Mouse (Mus musculus) heart, adult 2 months (tissue): Measurements from ENCODE around the gene Nln. TPM values are rescaled to one million over a fixed set of nuclear protein-coding genes. Genes with fewer than 3 reads are reported as not detected.

Experiments
- DNase-seq, 2 experiments: peaks; one replicate each; pipeline ENCODE4 v3.0.0; 2021
- H3K27ac ChIP-seq: fragments of 200-600 bp; 2 replicates; pipeline ENCODE4 v1.8.1; 2022
- H3K27me3 ChIP-seq: fragments of 200-500 bp; 2 replicates; pipeline ENCODE4 v1.6.1; 2012; ENCODE audit warnings: mild to moderate bottlenecking, low read length, inconsistent platforms, mixed read lengths; ENCODE audit not compliant: control insufficient read depth, insufficient read depth
- H3K36me3 ChIP-seq: fragments of 200-500 bp; 2 replicates; pipeline ENCODE4 v1.6.1; 2012; ENCODE audit warnings: low read length, inconsistent platforms; ENCODE audit not compliant: control insufficient read depth, insufficient read depth
- H3K4me1 ChIP-seq: fragments of 200-500 bp; 2 replicates; pipeline ENCODE4 v1.6.1; 2011; ENCODE audit warnings: low read length; ENCODE audit not compliant: control insufficient read depth, insufficient read depth
- H3K4me3 ChIP-seq: fragments of 200-600 bp; 2 replicates; pipeline ENCODE4 v1.8.1; 2022
- H3K79me2 ChIP-seq: fragments of 200-500 bp; replicated peaks from 2 replicates; pipeline ENCODE4 v1.6.1; 2012; ENCODE audit warnings: mild to moderate bottlenecking, inconsistent platforms, low read length, moderate library complexity, mixed read lengths; ENCODE audit not compliant: control insufficient read depth, insufficient read depth
- H3K9ac ChIP-seq: fragments of 200-500 bp; 2 replicates; pipeline ENCODE4 v1.6.1; 2012; ENCODE audit warnings: low read depth, mild to moderate bottlenecking, control low read depth, inconsistent platforms, low read length, mixed read lengths
- CTCF ChIP-seq: fragments of 200-600 bp; IDR thresholded peaks from 2 replicates; pipeline ENCODE4 v1.8.1; 2022; ENCODE audit warnings: antibody characterized with exemption, mild to moderate bottlenecking, moderate library complexity
- EP300 ChIP-seq: fragments of 200-500 bp; IDR thresholded peaks from 2 replicates; pipeline ENCODE4 v1.6.1; 2011; ENCODE audit warnings: low read depth, low read length, control low read depth; ENCODE audit not compliant: insufficient read depth
- POLR2A ChIP-seq: fragments of 200-500 bp; IDR thresholded peaks from 2 replicates; pipeline ENCODE4 v1.6.1; 2011; ENCODE audit warnings: mild to moderate bottlenecking, low read depth, low read length, control low read depth; ENCODE audit not compliant: insufficient read depth
- WGBS: fragments of 180-500 bp; shearing (Covaris S2); methylation state at CpG from one replicate; pipeline ENCODE4 v1.1.7; 2018; 5-methylcytosine and 5-hydroxymethylcytosine counted together
- intact Hi-C: fragments of 180-260 bp; cut with DNase I; formaldehyde crosslinking; loops from one replicate; pipeline ENCODE4 v1.15.1; 2025
- polyA plus RNA-seq: library from polyadenylated mRNA; depleted of rRNA; stranded (reverse); fragments of >200 nt; gene quantifications from 2 replicates; pipeline ENCODE4 v1.2.3, GENCODE M21; 2012
- total RNA-seq, 2 experiments: library from RNA; stranded (reverse); gene quantifications; 2 replicates each; pipeline ENCODE4 v1.2.3; 2021

Gene Nln
- total and polyA plus RNA-seq, 3 experiments, result 4.5 to 11.0 (median 8.8) TPM

DNA sequence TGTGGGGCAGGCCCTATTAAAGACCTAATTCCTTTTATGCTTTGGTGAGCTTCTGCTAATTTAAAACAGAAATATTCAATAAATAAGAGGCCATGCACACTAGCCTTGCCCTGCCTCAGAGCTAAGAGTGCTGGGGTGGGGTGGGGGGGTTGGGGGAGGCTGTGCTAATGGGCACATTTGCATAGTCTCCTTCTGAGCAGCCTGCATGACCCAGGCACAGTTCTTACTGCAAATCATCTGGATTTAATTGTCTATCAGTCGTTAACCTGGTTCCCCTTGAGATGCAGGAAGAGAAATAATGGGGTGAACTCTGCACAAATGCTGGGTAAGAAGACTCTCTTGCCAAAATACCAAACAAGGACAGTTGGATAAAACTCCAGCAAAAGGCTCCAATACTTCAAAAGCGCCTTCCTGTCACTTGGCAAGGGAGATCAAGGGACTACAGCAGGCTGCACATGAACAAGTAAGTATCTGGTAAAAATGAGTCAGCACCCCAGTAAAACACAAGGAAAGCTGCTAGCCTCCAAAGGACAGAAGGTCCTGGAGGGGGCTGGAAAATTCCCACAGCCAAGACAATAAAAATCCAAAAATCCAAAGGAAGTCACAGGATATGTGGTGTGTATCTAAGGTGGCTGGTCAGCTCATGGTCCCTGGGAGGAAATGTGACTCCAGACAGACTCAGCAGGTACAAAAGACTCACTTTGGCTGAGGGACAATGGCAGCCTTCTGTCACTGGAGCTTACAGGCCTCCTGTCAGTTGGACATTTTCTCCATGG is 47.3 kb downstream of the Nln start:
- no peak for DNase-seq
- Histone ChIP-seq H3K79me2 (no peaks in the 10 kb centered on the region), H3K27me3 (no peaks in the 10 kb centered on the region), H3K4me1 (no peaks in the 10 kb centered on the region), H3K4me3 (no peak overlapping the region), H3K9ac (no peak overlapping the region), H3K36me3 (no peaks in the 10 kb centered on the region; the same call in 1 of the 2 replicates), H3K27ac (no peak overlapping the region)
- WGBS, result 50% methylated on average over 2 of the region's 2 CpGs
- no peak for TF ChIP-seq EP300
- no peak for TF ChIP-seq CTCF
- TF ChIP-seq POLR2A, result no peak
- intact Hi-C loops, result no loop called here

GRCm38 (mm10) chr13:104060231-104060630 is 49.2 kb downstream of the Nln start:
- intact Hi-C loops, result no loop called here
- no peaks in the 10 kb centered on the region; the same call in 1 of the 2 replicates for H3K36me3 ChIP-seq
- no peak overlapping the region for H3K27ac ChIP-seq
- no peak for DNase-seq
- H3K27me3 ChIP-seq, result no peaks in the 10 kb centered on the region
- H3K4me1 ChIP-seq, result no peaks in the 10 kb centered on the region
- TF ChIP-seq POLR2A (no peak), CTCF (no peak), EP300 (no peak)
- no peak overlapping the region for H3K4me3 ChIP-seq
- WGBS, result 82% methylated on average over 1 of the region's 1 CpGs
- no peaks in the 10 kb centered on the region for H3K79me2 ChIP-seq
- no peak overlapping the region for H3K9ac ChIP-seq

DNA sequence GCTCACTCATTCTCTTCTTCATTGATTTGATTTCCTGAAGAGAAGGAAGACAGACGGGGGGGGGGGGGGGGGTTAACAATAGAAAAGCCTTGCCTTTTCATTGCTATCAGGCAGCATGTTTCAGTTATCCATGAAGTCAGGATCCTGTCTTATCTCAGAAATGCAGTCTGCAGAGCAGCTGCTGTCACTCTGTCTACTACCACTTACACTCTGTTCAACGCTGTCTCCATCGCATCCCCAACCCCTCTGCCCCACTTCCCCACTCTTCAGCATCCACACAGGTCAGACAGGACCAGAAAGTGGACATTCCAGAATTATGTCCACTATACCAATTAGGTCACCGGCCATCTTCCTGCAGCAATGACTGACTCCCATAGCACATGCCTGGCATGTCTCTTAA is 49.9 kb downstream of the Nln start:
- no peaks in the 10 kb centered on the region for H3K79me2 ChIP-seq
- no peak overlapping the region for H3K4me3 ChIP-seq
- H3K27me3 ChIP-seq, result no peaks in the 10 kb centered on the region
- H3K36me3 ChIP-seq, result no peaks in the 10 kb centered on the region; the same call in 1 of the 2 replicates
- 42% methylated on average over 4 of the region's 4 CpGs for WGBS
- DNase-seq, result no peak
- TF ChIP-seq EP300 (no peak), CTCF (no peak), POLR2A (no peak)
- H3K4me1 ChIP-seq, result no peaks in the 10 kb centered on the region
- no peak overlapping the region for H3K9ac ChIP-seq
- H3K27ac ChIP-seq, result no peak overlapping the region
- intact Hi-C loops, result no loop called here

GRCm38 (mm10) chr13:104058761-104059160 is 50.7 kb downstream of the Nln start:
- 87% methylated on average over 9 of the region's 9 CpGs for WGBS
- no peaks in the 10 kb centered on the region for H3K79me2 ChIP-seq

DNA sequence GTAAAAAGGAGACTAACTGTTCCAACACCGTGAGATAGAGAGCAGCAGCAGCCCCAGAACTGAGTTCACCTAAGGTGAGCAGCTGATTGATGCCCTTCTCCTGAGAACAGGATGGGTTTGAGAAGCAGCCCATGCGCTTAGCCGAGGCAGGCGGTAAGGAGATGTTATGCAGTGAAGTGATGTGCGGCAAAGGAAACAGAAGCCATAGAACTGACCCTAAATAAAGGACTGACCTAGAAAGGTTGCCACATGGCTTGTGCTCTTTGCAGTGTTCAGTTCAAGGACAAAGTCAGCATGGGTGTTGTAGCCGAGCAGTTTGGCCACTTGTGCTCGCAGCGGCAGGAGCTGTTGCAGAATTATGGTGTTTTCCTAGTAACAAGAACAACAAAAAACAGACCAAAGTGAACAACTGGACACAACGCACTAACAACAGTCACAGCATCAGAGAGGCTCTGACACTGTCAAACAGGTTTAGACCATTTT is 57.1 kb downstream of the Nln start:
- Histone ChIP-seq H3K4me3 (no peak overlapping the region), H3K9ac (no peak overlapping the region), H3K27me3 (no peaks in the 10 kb centered on the region), H3K27ac (no peak overlapping the region), H3K4me1 (no peaks in the 10 kb centered on the region), H3K79me2 (no peaks in the 10 kb centered on the region), H3K36me3 (no peaks in the 10 kb centered on the region)
- no peak for DNase-seq
- WGBS, result 71% methylated on average over 9 of the region's 9 CpGs
- intact Hi-C loops, result no loop called here
- no peak for TF ChIP-seq CTCF
- TF ChIP-seq POLR2A, result no peak
- no peak for TF ChIP-seq EP300

More at GRCm38 (mm10) chr13:104058761-104059160, 50.7 kb downstream of the Nln start:
- Histone ChIP-seq H3K27me3 (no peaks in the 10 kb centered on the region), H3K9ac (no peak overlapping the region), H3K36me3 (no peaks in the 10 kb centered on the region; the same call in 1 of the 2 replicates), H3K4me1 (no peaks in the 10 kb centered on the region), H3K27ac (no peak overlapping the region), H3K4me3 (no peak overlapping the region)
- intact Hi-C loops, result no loop called here
- TF ChIP-seq CTCF (no peak), POLR2A (no peak), EP300 (no peak)
- DNase-seq, result no peak

GRCm38 (mm10) chr13:104048835-104049234 is 60.6 kb downstream of the Nln start:
- no peak for TF ChIP-seq POLR2A
- TF ChIP-seq EP300, result no peak
- TF ChIP-seq CTCF, result peak; percentile 59
- no peak overlapping the region for H3K9ac ChIP-seq
- intact Hi-C loops, result loop anchor here (5.0 to 10.0 kb wide), 3 partner anchors 204 to 347 kb away; no protein-coding TSS in a partner anchor
- no peak overlapping the region for H3K27ac ChIP-seq
- H3K4me3 ChIP-seq, result no peak overlapping the region
- no peaks in the 10 kb centered on the region for H3K4me1 ChIP-seq
- no peaks in the 10 kb centered on the region for H3K79me2 ChIP-seq
- no peak for DNase-seq
- WGBS, result 54% methylated on average over 3 of the region's 3 CpGs
- no peaks in the 10 kb centered on the region for H3K27me3 ChIP-seq
- H3K36me3 ChIP-seq, result no peaks in the 10 kb centered on the region
